Mouse (Mus musculus): Measurements from ENCODE around the gene Fasl.

Fasl gene

DNA sequence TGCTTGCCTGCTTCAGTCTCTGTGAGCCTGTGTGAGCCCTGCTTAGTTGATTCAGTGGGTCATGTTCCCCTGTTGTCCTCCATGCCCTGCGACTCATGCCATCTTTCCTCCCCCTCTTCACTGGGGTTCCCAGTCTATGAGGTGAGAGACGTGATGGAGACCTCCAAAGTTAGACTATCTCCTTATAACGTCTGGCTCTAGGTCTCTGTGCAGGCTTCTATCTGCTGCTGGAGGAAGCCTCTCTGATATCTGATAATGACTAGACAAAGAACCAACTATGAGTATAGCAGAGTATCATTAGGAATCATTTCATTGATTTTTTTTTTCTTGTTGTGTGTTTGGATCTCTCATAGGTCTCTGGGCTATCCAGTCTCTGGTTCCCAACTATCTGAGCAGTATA is 31.7 kb downstream of the Fasl start:
- DNase-seq, result no peak

DNA sequence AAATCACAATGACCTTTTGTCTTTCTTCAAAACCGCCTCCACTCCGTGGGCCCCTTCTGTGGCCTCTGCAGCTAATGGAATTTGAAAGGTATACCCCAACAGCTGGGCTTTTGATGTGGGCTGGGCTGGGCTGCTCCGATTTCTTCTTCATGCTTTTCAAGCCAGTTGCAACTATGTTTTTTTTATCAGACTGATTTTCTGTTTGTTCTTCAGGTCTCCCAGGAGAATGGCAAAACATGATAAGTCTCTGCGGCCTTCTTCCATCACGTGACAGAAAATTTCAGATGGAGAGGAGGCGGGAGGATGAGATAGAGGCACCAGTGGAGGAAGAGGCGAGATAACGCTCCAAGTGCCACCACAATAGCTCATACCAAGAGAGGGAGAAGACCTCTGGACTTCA is 37.0 kb downstream of the Fasl start:
- no peak for DNase-seq

DNA sequence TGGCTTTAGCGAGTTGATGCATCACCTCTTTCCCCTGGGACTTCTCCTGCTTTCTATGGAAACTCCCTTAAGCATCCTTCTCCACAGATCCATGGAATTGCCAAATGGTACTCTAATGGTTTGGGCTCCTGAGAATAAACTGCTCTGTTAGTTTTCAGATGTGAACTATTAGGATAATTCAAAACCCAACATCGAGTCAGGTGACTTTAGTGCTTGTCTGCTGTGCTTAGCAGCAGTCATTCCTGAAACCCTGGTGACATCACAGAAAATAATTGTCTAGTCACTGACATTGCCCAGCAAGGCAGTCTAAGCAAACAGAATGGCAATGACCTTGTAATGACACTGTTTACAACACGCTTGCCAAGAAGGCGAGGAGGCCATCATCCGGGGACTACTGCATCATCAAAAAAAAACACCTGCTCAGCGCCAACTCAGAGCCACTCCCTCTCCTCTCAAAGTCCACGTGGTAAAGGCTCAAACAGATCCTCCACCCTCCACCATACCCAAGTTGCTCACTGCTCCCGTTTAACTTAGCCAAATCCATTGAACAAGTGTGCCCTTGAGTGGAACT is 37.7 kb downstream of the Fasl start:
- DNase-seq, result no peak

DNA sequence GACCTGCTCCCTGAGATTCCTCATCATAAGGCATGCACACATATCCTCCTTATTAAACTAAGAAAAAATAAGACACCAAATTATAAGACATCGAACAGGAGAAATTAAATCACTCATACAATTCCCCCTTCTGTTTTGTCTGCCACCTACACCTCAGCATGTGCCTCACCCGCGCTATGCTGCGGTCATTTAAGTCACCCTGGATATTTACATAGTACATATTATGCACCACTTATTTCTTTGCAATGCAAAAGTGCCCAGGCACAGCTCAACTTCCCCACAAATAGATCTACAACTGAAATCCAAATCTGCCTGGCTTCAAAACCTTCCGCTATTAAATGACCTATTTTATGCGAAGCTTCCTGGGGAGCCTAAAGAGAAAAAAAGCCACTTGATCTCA is 39.6 kb downstream of the Fasl start:
- no peak for DNase-seq

DNA sequence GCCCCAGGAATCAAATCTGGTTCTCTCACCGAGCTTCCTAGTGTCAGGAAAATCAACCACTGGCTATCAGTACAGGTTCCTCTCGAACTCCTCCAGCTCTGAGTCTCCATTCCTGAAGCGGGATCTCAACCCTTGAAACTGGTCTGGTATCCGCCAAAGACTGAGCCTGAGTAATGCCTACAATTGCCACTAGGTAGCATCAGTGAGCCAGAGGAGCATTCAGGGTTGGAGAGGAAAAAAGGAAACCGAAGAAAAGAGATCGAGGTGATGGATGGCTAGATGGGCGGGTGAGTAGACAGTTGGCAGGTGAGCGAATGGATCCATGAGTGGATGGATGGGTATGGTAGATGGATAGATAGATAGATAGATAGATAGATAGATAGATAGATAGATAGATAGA is 40.2 kb downstream of the Fasl start:
- peak in 1 of 2 experiments; percentile 17 for DNase-seq

DNA sequence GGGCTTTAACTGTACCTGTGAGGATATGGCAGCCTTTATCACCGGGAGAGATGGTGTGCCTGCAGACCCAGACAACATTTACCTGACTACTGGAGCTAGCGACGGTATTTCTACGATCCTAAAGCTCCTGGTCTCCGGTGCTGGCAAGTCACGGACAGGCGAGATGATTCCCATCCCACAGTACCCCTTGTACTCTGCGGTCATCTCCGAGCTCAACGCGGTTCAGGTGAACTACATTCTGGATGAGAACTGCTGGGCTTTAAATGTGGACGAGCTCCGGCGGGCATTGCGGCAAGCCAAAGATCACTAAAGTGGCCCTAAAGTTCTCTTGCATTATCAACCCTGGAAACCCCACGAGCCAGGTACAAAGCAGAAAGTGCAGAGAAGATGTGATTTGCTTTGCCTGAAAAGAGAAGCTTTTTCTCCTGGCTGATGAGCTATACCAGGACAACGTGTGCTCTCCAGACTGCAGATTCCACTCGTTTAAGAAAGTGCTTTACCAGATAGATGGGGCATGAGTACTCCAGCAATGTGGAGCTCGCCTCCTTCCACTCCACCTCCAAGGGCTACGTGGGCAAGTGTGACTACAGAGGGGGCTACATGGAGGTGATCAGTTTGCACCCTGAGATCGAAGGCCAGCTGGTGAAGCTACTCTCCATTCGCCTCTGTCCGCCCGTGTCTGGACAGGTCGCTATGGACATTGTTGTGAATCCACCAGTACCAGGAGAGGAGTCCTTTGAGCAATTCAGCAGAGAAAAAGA is 41.6 kb downstream of the Fasl start:
- no peak for DNase-seq

DNA sequence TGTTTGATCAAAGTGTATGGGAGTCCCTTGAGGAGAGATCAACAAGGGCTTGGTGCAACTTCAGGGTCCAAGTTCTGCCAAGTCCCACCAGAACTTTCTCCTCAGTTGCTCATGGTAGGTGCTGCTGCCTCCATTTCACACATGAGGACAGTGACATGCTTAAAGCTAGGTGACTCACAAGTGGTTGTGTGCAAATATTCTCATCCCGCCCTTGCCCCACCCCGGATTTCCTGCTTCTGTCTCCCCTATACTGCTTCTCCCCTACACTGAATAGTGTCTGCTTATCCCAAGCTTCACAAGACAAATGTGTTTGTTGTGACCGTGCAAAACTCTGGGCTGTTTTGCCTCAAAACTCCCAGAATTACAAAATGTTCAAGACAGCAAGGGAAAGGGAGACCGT is 43.4 kb downstream of the Fasl start:
- DNase-seq, result no peak

DNA sequence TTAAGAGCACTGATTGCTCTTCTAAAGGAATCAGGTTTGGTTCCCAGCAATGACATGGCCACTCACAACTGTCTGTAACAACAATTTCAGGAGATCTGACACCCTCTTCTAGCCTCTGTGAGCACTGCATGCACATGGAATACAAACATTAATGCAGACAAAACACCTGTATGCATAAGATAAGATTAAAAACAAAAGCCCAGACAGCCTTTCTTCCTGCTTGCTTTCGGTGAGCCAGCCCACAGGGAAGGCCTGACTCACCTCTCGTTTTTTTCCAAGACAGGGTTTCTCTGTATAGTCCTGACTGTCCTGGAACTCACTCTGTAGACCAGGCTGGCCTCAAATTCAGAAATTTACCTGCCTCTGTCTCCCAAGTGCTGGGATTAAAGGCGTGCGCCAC is 44.1 kb downstream of the Fasl start:
- DNase-seq, result no peak

DNA sequence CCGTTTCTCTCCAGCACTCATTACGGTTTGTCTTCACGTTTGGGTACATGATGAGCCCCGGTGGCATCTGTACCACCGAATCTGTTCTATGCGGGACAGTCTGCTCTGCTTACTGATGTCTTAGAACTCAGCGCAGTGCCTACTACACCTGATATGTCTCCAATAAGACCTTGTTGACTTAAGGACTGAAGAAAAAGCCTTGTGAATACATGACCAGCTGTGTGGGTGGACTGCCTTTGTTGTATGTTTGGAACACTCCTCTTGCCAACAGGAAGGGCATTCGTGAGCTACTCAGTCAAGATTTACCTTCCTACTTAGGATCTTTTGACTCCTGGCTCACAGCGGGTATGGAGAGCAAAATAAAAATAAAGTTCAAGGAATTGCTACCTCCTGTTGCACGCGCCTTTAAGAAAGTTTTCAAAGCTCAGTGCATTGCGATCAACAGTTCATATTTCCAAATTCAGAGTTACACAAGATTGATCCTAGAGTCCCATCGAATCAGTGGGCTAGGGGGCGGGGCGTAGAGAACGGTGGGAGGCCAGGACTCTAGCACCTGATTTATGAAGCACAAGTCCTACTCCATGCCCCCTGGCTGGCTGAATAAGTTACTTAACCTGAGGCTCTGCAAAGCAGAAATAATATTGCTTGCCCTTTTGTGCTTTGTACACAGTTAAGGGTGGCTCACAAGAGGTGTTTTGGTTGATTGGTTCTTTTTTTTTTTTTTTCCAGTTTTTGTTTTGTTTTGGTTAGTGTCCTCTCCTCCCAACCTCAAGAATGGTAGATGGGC is 45.6 kb downstream of the Fasl start:
- no peak for DNase-seq

DNA sequence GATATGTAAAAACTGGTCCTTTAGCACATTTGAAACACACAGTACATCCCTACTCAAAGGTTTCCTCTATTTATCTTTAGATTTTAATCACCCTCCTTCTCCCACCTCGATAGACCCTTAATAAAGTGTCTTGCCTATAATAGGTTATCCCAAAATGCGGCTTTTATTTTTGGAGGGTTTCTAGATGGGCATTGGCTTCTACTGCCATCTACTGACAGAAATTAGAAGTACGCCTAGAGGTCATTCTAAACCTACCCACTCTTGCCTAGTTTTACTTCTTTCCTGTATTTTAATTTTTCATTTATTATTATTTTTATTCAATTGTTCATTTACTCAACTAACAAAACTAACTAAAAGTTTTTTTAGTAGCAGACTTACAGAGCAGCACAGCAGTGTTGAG is 51.4 kb downstream of the Fasl start:
- DNase-seq, result no peak

DNA sequence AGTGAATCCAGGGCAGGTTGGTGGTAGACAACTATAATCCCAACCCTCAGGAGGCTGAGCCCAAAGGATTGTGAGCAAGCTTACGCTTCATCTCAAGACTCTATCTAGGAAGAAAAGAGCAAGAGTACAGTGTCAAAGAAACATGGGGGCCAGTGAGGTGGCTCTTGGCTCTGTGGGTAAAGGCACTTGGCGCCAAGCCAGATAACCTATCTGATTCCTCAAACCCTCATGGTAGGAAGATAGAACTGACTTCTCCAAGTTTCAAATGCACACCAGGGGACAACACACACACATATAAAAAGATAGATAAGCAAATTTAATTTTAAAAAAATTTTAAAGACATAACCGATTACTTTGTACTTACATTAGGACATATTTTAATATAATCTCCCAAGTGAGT is 52.0 kb downstream of the Fasl start:
- DNase-seq, result no peak

DNA sequence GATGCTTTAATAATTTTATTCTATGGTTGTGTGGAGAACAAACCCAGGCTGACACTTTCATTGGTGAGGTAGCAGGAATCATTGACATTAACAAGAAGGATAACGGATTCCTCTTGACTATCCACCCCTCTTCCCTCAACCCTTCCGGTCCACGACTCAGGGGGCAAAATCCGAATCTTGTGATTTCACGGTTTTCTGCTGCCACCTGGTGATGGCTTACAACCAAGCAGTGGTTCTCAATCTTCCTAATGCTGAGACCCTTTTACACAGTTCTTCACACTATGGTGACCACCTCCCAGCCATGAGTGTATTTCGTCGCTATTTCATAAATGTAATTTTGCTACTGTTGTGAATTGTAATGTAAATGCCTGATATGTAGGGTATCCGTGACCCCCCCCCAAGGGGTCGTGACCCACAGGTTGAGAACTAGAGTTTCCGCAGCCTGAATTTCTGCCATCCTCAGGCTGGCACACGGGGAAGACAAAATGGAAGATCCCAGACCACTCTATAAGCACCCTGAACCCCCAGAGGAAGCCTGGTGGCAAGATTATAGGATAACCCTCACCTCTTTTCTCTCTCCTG is 52.7 kb downstream of the Fasl start:
- DNase-seq, result no peak

DNA sequence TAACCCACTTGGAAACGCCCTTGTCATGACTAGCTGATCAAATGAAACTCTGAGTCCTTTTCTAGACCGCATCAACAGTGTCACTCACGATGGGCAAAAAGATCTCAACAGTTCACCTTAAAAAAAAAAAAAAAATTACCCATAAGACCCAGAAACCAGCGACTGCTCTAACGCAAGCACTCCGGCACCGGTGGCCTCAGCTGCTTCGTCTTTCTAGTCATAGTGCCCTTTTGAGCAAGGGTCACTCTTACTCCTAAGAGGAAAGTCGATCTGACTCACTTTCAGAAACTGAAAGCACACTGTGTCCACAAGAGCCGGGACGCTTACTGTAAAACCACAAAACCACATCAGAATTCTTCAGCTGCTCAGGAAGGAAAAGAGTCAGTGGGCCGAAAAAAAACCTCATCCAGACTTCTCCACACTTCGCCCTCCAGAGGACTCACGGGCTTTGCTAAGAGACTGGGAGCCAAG is 53.5 kb downstream of the Fasl start:
- no peak for DNase-seq

DNA sequence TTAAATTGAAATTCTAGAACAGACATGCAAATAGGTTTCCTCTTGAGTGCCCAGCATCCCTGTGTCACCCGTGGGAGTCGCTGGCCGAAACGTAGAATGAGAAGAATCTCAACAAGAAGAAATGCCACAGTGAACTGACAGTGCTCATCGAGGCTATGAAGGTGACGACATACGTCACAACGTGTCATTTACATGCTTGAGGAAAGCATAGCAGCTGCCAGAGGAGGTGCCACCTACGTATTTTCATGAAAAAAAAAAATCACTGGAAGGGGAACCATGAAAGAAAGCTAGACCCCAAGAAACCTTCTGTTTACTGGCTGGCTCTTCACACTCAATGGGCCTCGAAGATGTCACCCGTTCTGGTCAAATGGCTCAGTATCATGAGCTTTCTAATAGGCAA is 54.0 kb downstream of the Fasl start:
- DNase-seq, result no peak

Data from cerebellum, postnatal 36 days (tissue).